Mouse (Mus musculus): ENCODE data around the gene Tipin. TPM values are rescaled to one million over a fixed set of nuclear protein-coding genes. Genes with fewer than 3 reads are reported as not detected.

Tipin gene
- total and polyA plus RNA-seq, 2 experiments from 2014 or later = 47.4 to 71.1 TPM

- H3K27ac ChIP-seq (ENCODE audit: low read depth, low read length) = no peak overlapping the region
- ATAC-seq (ENCODE audit: low FRiP score) (no peak), DNase-seq (ENCODE audit: low spot score) (no peak)
- no peak overlapping the region for H3K4me3 ChIP-seq (ENCODE audit: low read depth, low read length)
- no peaks in the 10 kb centered on the region for H3K9me3 ChIP-seq (ENCODE audit: low read length)
- H3K4me1 ChIP-seq (ENCODE audit: insufficient read depth, low read length) = no peaks in the 10 kb centered on the region
- no peak overlapping the region for H3K4me2 ChIP-seq (ENCODE audit: low read depth, low read length, poor library complexity, severe bottlenecking)
- TF ChIP-seq CTCF (IDR thresholded peaks at IDR 0.05) = no peak
- no peaks in the 10 kb centered on the region for H3K27me3 ChIP-seq (ENCODE audit: insufficient read depth, low read length)
- H3K9ac ChIP-seq (replicated peaks; ENCODE audit: low read length, poor library complexity, severe bottlenecking) = no peak overlapping the region
- no peaks in the 10 kb centered on the region for H3K36me3 ChIP-seq (ENCODE audit: insufficient read depth, low read length)
- 98% methylated on average over 7 of the region's 7 CpGs for WGBS
These were observed 45.3 kb upstream of the Tipin start for GRCm38 (mm10) chr9:64236056-64236455.

DNA sequence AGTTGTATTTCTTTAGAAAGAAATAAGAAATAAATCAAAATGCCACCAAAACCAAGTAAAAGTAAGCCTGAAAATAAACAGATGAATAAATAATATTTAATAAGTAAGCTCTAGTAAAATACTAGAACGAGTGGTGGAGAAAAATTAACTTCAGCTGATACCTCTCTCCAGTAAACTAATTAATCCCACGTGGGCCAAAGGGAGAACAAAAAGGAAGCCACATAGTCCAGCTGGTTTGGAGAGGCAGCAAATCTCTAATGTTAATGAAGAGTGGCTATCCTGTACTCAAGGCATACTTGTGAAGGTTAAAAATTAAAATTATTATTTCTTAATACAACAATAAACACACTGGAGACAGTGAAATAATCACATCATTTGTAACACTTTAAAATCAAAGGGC lies 41.3 kb upstream of the Tipin start:
- H3K4me1 ChIP-seq (ENCODE audit: insufficient read depth, low read length) = no peaks in the 10 kb centered on the region
- no peaks in the 10 kb centered on the region for H3K9me3 ChIP-seq (ENCODE audit: low read length)
- no peak overlapping the region for H3K4me3 ChIP-seq (ENCODE audit: low read depth, low read length)
- DNase-seq (ENCODE audit: low spot score) (no peak), ATAC-seq (ENCODE audit: low FRiP score) (no peak)
- 58% methylated on average over 2 of the region's 2 CpGs for WGBS
- H3K36me3 ChIP-seq (ENCODE audit: insufficient read depth, low read length) = no peaks in the 10 kb centered on the region
- no peak overlapping the region for H3K9ac ChIP-seq (replicated peaks; ENCODE audit: low read length, poor library complexity, severe bottlenecking)
- no peak overlapping the region for H3K4me2 ChIP-seq (ENCODE audit: low read depth, low read length, poor library complexity, severe bottlenecking)
- H3K27me3 ChIP-seq (ENCODE audit: insufficient read depth, low read length) = no peaks in the 10 kb centered on the region
- no peak overlapping the region for H3K27ac ChIP-seq (ENCODE audit: low read depth, low read length)
- TF ChIP-seq CTCF (IDR thresholded peaks at IDR 0.05) = no peak

GRCm38 (mm10) chr9:64240681-64241080 lies 40.7 kb upstream of the Tipin start:
- H3K4me1 ChIP-seq (ENCODE audit: insufficient read depth, low read length) = no peaks in the 10 kb centered on the region
- WGBS = 64% methylated on average over 8 of the region's 8 CpGs
- no peak overlapping the region for H3K9ac ChIP-seq (replicated peaks; ENCODE audit: low read length, poor library complexity, severe bottlenecking)
- no peaks in the 10 kb centered on the region for H3K9me3 ChIP-seq (ENCODE audit: low read length)
- no peak overlapping the region for H3K4me3 ChIP-seq (ENCODE audit: low read depth, low read length)
- no peaks in the 10 kb centered on the region for H3K36me3 ChIP-seq (ENCODE audit: insufficient read depth, low read length)
- ATAC-seq (ENCODE audit: low FRiP score) (no peak), DNase-seq (ENCODE audit: low spot score) (no peak)
- H3K27ac ChIP-seq (ENCODE audit: low read depth, low read length) = no peak overlapping the region
- H3K27me3 ChIP-seq (ENCODE audit: insufficient read depth, low read length) = no peaks in the 10 kb centered on the region
- no peak overlapping the region for H3K4me2 ChIP-seq (ENCODE audit: low read depth, low read length, poor library complexity, severe bottlenecking)
- no peak for TF ChIP-seq CTCF (IDR thresholded peaks at IDR 0.05)

DNA sequence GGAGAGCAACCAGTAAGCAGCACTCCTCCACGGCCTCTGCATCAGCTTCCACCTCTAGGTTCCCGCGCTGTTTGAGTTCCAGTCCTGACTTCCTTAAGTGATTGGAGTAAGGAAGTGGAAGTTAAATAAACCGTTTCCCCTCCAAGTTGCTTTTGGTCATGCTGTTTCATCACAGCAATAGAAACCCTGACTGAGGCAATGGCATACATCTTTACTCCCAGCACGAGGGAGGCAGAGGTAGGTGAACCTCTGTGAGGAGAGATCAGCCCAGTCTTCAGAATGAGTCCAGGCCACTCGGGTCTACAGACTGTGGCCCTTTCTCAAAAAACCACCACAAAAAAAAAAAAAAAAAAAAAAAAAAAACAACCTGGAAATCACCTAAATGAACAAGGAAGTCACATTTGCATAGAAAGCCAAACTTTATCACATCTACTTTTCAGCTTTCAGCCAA lies 39.0 kb upstream of the Tipin start:
- Histone ChIP-seq H3K27me3 (ENCODE audit: insufficient read depth, low read length) (no peaks in the 10 kb centered on the region), H3K4me3 (ENCODE audit: low read depth, low read length) (no peak overlapping the region), H3K4me1 (ENCODE audit: insufficient read depth, low read length) (no peaks in the 10 kb centered on the region), H3K36me3 (ENCODE audit: insufficient read depth, low read length) (no peaks in the 10 kb centered on the region), H3K27ac (ENCODE audit: low read depth, low read length) (no peak overlapping the region), H3K9me3 (ENCODE audit: low read length) (no peaks in the 10 kb centered on the region), H3K4me2 (ENCODE audit: low read depth, low read length, poor library complexity, severe bottlenecking) (no peak overlapping the region), H3K9ac (replicated peaks; ENCODE audit: low read length, poor library complexity, severe bottlenecking) (no peak overlapping the region)
- no peak for DNase-seq (ENCODE audit: low spot score)
- TF ChIP-seq CTCF (IDR thresholded peaks at IDR 0.05) = no peak
- ATAC-seq (ENCODE audit: low FRiP score) = no peak
- WGBS = 76% methylated on average over 6 of the region's 6 CpGs

GRCm38 (mm10) chr9:64249371-64249770 lies 32.0 kb upstream of the Tipin start:
- no peak overlapping the region for H3K4me3 ChIP-seq (ENCODE audit: low read depth, low read length)
- DNase-seq (ENCODE audit: low spot score) = no peak
- TF ChIP-seq CTCF (IDR thresholded peaks at IDR 0.05) = no peak
- no peaks in the 10 kb centered on the region for H3K27me3 ChIP-seq (ENCODE audit: insufficient read depth, low read length)
- no peak overlapping the region for H3K4me2 ChIP-seq (ENCODE audit: low read depth, low read length, poor library complexity, severe bottlenecking)
- no peak overlapping the region for H3K27ac ChIP-seq (ENCODE audit: low read depth, low read length)
- ATAC-seq (ENCODE audit: low FRiP score) = no peak
- peaks cover 4% of the 10 kb centered on the region; the same call in 1 of the 2 replicates for H3K4me1 ChIP-seq (ENCODE audit: insufficient read depth, low read length)
- no peak overlapping the region for H3K9ac ChIP-seq (replicated peaks; ENCODE audit: low read length, poor library complexity, severe bottlenecking)
- H3K36me3 ChIP-seq (ENCODE audit: insufficient read depth, low read length) = no peaks in the 10 kb centered on the region
- WGBS = 89% methylated on average over 1 of the region's 1 CpGs
- no peaks in the 10 kb centered on the region for H3K9me3 ChIP-seq (ENCODE audit: low read length)

DNA sequence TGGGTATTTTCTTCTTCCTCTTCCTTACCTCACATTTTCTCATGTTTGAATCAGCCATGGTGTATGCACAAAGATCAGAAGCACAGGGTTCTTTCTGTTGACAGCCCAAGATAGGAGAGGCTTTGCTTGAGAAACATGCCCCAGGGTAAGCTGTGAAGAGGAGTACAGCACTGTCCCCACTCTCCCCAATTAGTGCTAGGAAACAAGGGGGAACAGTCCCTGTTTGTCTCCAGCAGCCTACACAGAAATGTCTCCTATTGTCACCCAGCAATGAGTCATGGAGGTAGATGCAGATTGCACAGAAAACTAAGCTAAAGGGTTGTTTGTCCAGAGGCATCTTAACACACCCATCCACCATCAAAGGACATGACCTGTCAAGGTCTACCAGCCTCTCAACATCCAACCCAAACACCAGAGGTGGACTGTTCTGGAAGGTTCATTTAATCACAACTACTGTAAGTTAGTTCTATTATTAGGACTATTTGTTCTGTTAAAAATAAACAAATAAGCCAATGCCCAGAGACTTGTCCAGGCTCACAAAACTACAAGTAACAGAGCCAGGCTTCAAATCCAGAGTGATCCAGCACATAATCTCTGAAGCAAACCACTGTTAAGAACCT lies 31.2 kb upstream of the Tipin start:
- ATAC-seq (ENCODE audit: low FRiP score) (no peak), DNase-seq (ENCODE audit: low spot score) (no peak)
- TF ChIP-seq CTCF (IDR thresholded peaks at IDR 0.05) = no peak
- Histone ChIP-seq H3K27me3 (ENCODE audit: insufficient read depth, low read length) (no peaks in the 10 kb centered on the region), H3K4me2 (ENCODE audit: low read depth, low read length, poor library complexity, severe bottlenecking) (no peak overlapping the region), H3K9ac (replicated peaks; ENCODE audit: low read length, poor library complexity, severe bottlenecking) (no peak overlapping the region), H3K27ac (ENCODE audit: low read depth, low read length) (no peak overlapping the region), H3K36me3 (ENCODE audit: insufficient read depth, low read length) (no peaks in the 10 kb centered on the region), H3K9me3 (ENCODE audit: low read length) (no peaks in the 10 kb centered on the region), H3K4me1 (ENCODE audit: insufficient read depth, low read length) (peaks cover 4% of the 10 kb centered on the region; the same call in 1 of the 2 replicates), H3K4me3 (ENCODE audit: low read depth, low read length) (no peak overlapping the region)

Measured in midbrain, postnatal 0 days (tissue).